Mouse (Mus musculus) neural tube, embryonic 12.5 days (tissue): ENCODE measurements around the gene Slc4a7. TPM values are rescaled to one million over a fixed set of nuclear protein-coding genes. Genes with fewer than 3 reads are reported as not detected.
"Not testable (repeated sequence)": the region's sequence is repeated elsewhere in the genome, so short reads cannot be mapped to it uniquely, and the experiment has no call there.

Source experiments
- ATAC-seq: fragments of 200-750 bp; cut with Nextera tagmentation; 2 replicates; pipeline ENCODE4 v1.8.0; 2017; ENCODE audit warnings: low read depth, mild to moderate bottlenecking, moderate TSS enrichment, moderate library complexity; ENCODE audit not compliant: low FRiP score
- H3K27ac ChIP-seq: fragments of 300-500 bp; sonication (generic); 2 replicates; pipeline ENCODE4 v1.5.1; 2016
- H3K27me3 ChIP-seq: fragments of 300-500 bp; sonication (generic); replicated peaks from 2 replicates; pipeline ENCODE4 v1.6.1; 2016; ENCODE audit warnings: mild to moderate bottlenecking
- H3K36me3 ChIP-seq: fragments of 300-500 bp; sonication (generic); 2 replicates; pipeline ENCODE4 v1.6.1; 2016; ENCODE audit warnings: mild to moderate bottlenecking
- H3K4me1 ChIP-seq: fragments of 300-500 bp; sonication (generic); 2 replicates; pipeline ENCODE4 v1.6.1; 2016
- H3K4me2 ChIP-seq: fragments of 300-500 bp; sonication (generic); replicated peaks from 2 replicates; pipeline ENCODE4 v1.6.1; 2016; ENCODE audit warnings: mild to moderate bottlenecking
- H3K4me3 ChIP-seq: fragments of 300-500 bp; sonication (generic); 2 replicates; pipeline ENCODE4 v1.5.1; 2016
- H3K9ac ChIP-seq: fragments of 300-500 bp; sonication (generic); 2 replicates; pipeline ENCODE4 v1.6.1; 2016; ENCODE audit warnings: mild to moderate bottlenecking
- H3K9me3 ChIP-seq: fragments of 300-500 bp; sonication (generic); 2 replicates; pipeline ENCODE4 v1.6.1; 2016; ENCODE audit warnings: mild to moderate bottlenecking
- WGBS: fragments of 180-500 bp; shearing (Covaris S2); methylation state at CpG from one replicate; pipeline ENCODE4 v1.1.7; 2016; 5-methylcytosine and 5-hydroxymethylcytosine counted together
- polyA plus RNA-seq: library from polyadenylated mRNA; unstranded; fragments of >200 nt; fragmentation: Nextera tagmentation; extraction: Ambion mirVana; gene quantifications from 2 replicates; pipeline ENCODE4 v1.2.1, GENCODE M21; 2016

Slc4a7 gene
- polyA plus RNA-seq, 1 experiment from 2014 or later: 36.3 TPM

- ATAC-seq: no peak
Measured at GRCm38 (mm10) chr14:14709021-14709420, 6.9 kb downstream of the Slc4a7 start.

GRCm38 (mm10) chr14:14714130-14714529 lies 12.1 kb downstream of the Slc4a7 start:
- no peak overlapping the region for H3K4me3 ChIP-seq
- H3K27ac ChIP-seq: no peak overlapping the region
- H3K36me3 ChIP-seq: peaks cover 9% of the 10 kb centered on the region; the same call in 1 of the 2 replicates
- H3K9ac ChIP-seq: no peak overlapping the region
- no peaks in the 10 kb centered on the region for H3K9me3 ChIP-seq
- no peaks in the 10 kb centered on the region for H3K4me1 ChIP-seq
- no peaks in the 10 kb centered on the region for H3K27me3 ChIP-seq
- no peak for ATAC-seq
- no peak overlapping the region for H3K4me2 ChIP-seq

More at GRCm38 (mm10) chr14:14709021-14709420, 6.9 kb downstream of the Slc4a7 start:
- Histone ChIP-seq H3K36me3 (peaks cover 14% of the 10 kb centered on the region; the same call in 1 of the 2 replicates), H3K9me3 (no peaks in the 10 kb centered on the region), H3K4me3 (no peak overlapping the region), H3K9ac (no peak overlapping the region), H3K4me1 (peaks cover 11% of the 10 kb centered on the region), H3K4me2 (no peak overlapping the region), H3K27ac (no peak overlapping the region), H3K27me3 (no peaks in the 10 kb centered on the region)
- WGBS: 91% methylated on average over 1 of the region's 1 CpGs

GRCm38 (mm10) chr14:14715794-14716193 lies 13.7 kb downstream of the Slc4a7 start:
- no peak overlapping the region for H3K4me3 ChIP-seq
- no peaks in the 10 kb centered on the region for H3K9me3 ChIP-seq
- H3K36me3 ChIP-seq: peaks cover 5% of the 10 kb centered on the region; the same call in 1 of the 2 replicates
- no peaks in the 10 kb centered on the region for H3K4me1 ChIP-seq
- WGBS: 92% methylated on average over 2 of the region's 2 CpGs
- H3K27me3 ChIP-seq: no peaks in the 10 kb centered on the region
- H3K27ac ChIP-seq: no peak overlapping the region
- ATAC-seq: no peak
- H3K4me2 ChIP-seq: no peak overlapping the region
- no peak overlapping the region for H3K9ac ChIP-seq

- 88% methylated on average over 6 of the region's 6 CpGs for WGBS
- Histone ChIP-seq H3K4me1 (no peaks in the 10 kb centered on the region), H3K4me2 (no peak overlapping the region), H3K9ac (no peak overlapping the region), H3K4me3 (no peak overlapping the region), H3K9me3 (no peaks in the 10 kb centered on the region), H3K27me3 (no peaks in the 10 kb centered on the region), H3K36me3 (no peaks in the 10 kb centered on the region; the same call in 1 of the 2 replicates), H3K27ac (no peak overlapping the region)
- ATAC-seq: no peak
Measured at GRCm38 (mm10) chr14:14716843-14717242, 14.8 kb downstream of the Slc4a7 start.

- no peak overlapping the region for H3K9ac ChIP-seq
- no peaks in the 10 kb centered on the region for H3K27me3 ChIP-seq
- no peaks in the 10 kb centered on the region for H3K4me1 ChIP-seq
- H3K9me3 ChIP-seq: no peaks in the 10 kb centered on the region
- WGBS: 92% methylated on average over 4 of the region's 4 CpGs
- ATAC-seq: no peak
- no peak overlapping the region for H3K4me2 ChIP-seq
- no peaks in the 10 kb centered on the region; the same call in 1 of the 2 replicates for H3K36me3 ChIP-seq
- no peak overlapping the region for H3K27ac ChIP-seq
- H3K4me3 ChIP-seq: no peak overlapping the region
Measured at GRCm38 (mm10) chr14:14718556-14718955, 16.5 kb downstream of the Slc4a7 start.

GRCm38 (mm10) chr14:14781169-14781568 lies 79.1 kb downstream of the Slc4a7 start:
- Histone ChIP-seq H3K9me3 (no peaks in the 10 kb centered on the region), H3K4me3 (no peak overlapping the region), H3K9ac (no peak overlapping the region), H3K4me2 (no peak overlapping the region), H3K4me1 (no peaks in the 10 kb centered on the region), H3K27ac (no peak overlapping the region), H3K36me3 (peaks cover 51% of the 10 kb centered on the region), H3K27me3 (no peaks in the 10 kb centered on the region)
- no peak for ATAC-seq
- 97% methylated on average over 2 of the region's 2 CpGs for WGBS

GRCm38 (mm10) chr14:14784223-14784622 lies 82.1 kb downstream of the Slc4a7 start:
- no peak overlapping the region for H3K27ac ChIP-seq
- no peaks in the 10 kb centered on the region for H3K27me3 ChIP-seq
- H3K9ac ChIP-seq: no peak overlapping the region
- H3K4me3 ChIP-seq: no peak overlapping the region
- WGBS: 92% methylated on average over 1 of the region's 1 CpGs
- H3K4me2 ChIP-seq: no peak overlapping the region
- H3K4me1 ChIP-seq: no peaks in the 10 kb centered on the region
- ATAC-seq: no peak
- H3K9me3 ChIP-seq: no peaks in the 10 kb centered on the region
- H3K36me3 ChIP-seq: peaks cover 38% of the 10 kb centered on the region

- Histone ChIP-seq H3K9ac (no peak overlapping the region), H3K4me3 (no peak overlapping the region), H3K4me2 (no peak overlapping the region), H3K4me1 (no peaks in the 10 kb centered on the region), H3K27ac (no peak overlapping the region), H3K9me3 (no peaks in the 10 kb centered on the region), H3K27me3 (no peaks in the 10 kb centered on the region), H3K36me3 (peaks cover 29% of the 10 kb centered on the region)
- WGBS: 89% methylated on average over 1 of the region's 1 CpGs
- no peak for ATAC-seq
Measured at GRCm38 (mm10) chr14:14786979-14787378, 84.9 kb downstream of the Slc4a7 start.

GRCm38 (mm10) chr14:14789840-14790470 lies 87.9 kb downstream of the Slc4a7 start:
- H3K36me3 ChIP-seq: peaks cover 25% of the 10 kb centered on the region
- H3K27ac ChIP-seq: no peak overlapping the region
- H3K9ac ChIP-seq: no peak overlapping the region
- ATAC-seq: no peak
- H3K4me1 ChIP-seq: no peaks in the 10 kb centered on the region
- no peaks in the 10 kb centered on the region for H3K9me3 ChIP-seq
- 95% methylated on average over 4 of the region's 4 CpGs for WGBS
- H3K27me3 ChIP-seq: no peaks in the 10 kb centered on the region
- no peak overlapping the region for H3K4me3 ChIP-seq
- H3K4me2 ChIP-seq: no peak overlapping the region

- Histone ChIP-seq H3K27ac (no peak overlapping the region), H3K4me3 (no peak overlapping the region), H3K27me3 (no peaks in the 10 kb centered on the region), H3K4me2 (no peak overlapping the region), H3K9me3 (no peaks in the 10 kb centered on the region), H3K9ac (no peak overlapping the region), H3K4me1 (no peaks in the 10 kb centered on the region), H3K36me3 (peaks cover 17% of the 10 kb centered on the region)
- 89% methylated on average over 5 of the region's 5 CpGs for WGBS
- ATAC-seq: no peak
Measured at GRCm38 (mm10) chr14:14799861-14800260, 97.8 kb downstream of the Slc4a7 start.

GRCm38 (mm10) chr14:14800332-14800731 lies 98.3 kb downstream of the Slc4a7 start:
- H3K36me3 ChIP-seq: peaks cover 17% of the 10 kb centered on the region
- no peak overlapping the region for H3K9ac ChIP-seq
- WGBS: 91% methylated on average over 4 of the region's 4 CpGs
- H3K9me3 ChIP-seq: no peaks in the 10 kb centered on the region
- ATAC-seq: no peak
- H3K4me2 ChIP-seq: no peak overlapping the region
- no peak overlapping the region for H3K27ac ChIP-seq
- H3K4me1 ChIP-seq: no peaks in the 10 kb centered on the region
- no peaks in the 10 kb centered on the region for H3K27me3 ChIP-seq
- H3K4me3 ChIP-seq: no peak overlapping the region

GRCm38 (mm10) chr14:14800810-14801209 lies 98.7 kb downstream of the Slc4a7 start:
- no peak overlapping the region for H3K27ac ChIP-seq
- 96% methylated on average over 3 of the region's 3 CpGs for WGBS
- H3K4me1 ChIP-seq: no peaks in the 10 kb centered on the region
- H3K27me3 ChIP-seq: no peaks in the 10 kb centered on the region
- H3K36me3 ChIP-seq: peaks cover 17% of the 10 kb centered on the region
- no peak overlapping the region for H3K4me2 ChIP-seq
- H3K9me3 ChIP-seq: no peaks in the 10 kb centered on the region
- no peak overlapping the region for H3K4me3 ChIP-seq
- H3K9ac ChIP-seq: no peak overlapping the region
- ATAC-seq: no peak

GRCm38 (mm10) chr14:14803115-14803514 lies 101.0 kb downstream of the Slc4a7 start, which contains the start of gene Nek10:
Gene Nek10, plus strand, starts transcription at chr14:14803415.
- H3K4me2 ChIP-seq, H3K27ac ChIP-seq, ATAC-seq, H3K27me3 ChIP-seq, H3K9ac ChIP-seq, H3K4me3 ChIP-seq, H3K4me1 ChIP-seq, H3K9me3 ChIP-seq: not testable (repeated sequence)
- WGBS: 71% methylated on average over 2 of the region's 2 CpGs
- peaks cover 14% of the 10 kb centered on the region for H3K36me3 ChIP-seq
